Mouse (Mus musculus) E14TG2a.4 (cell line): ENCODE data around the gene Ndufa1.
"Not testable (repeated sequence)": the region's sequence is repeated elsewhere in the genome, so short reads cannot be mapped to it uniquely, and the experiment has no call there.

ENCODE experiments used
- H3K27me3 ChIP-seq: 2 replicates; pipeline ENCODE4 v1.6.1; 2014; ENCODE audit warnings: low read length, control low read depth; ENCODE audit not compliant: insufficient read depth
- H3K36me3 ChIP-seq: 2 replicates; pipeline ENCODE4 v1.6.1; 2014; ENCODE audit warnings: low read length, control low read depth; ENCODE audit not compliant: insufficient read depth
- H3K4me1 ChIP-seq: replicated peaks from 2 replicates; pipeline ENCODE4 v1.6.1; 2014; ENCODE audit warnings: low read depth, low read length, control low read depth
- H3K4me3 ChIP-seq: replicated peaks from 2 replicates; pipeline ENCODE4 v1.5.1; 2014; ENCODE audit warnings: mild to moderate bottlenecking, low read length
- H3K9me3 ChIP-seq: 2 replicates; pipeline ENCODE4 v1.6.1; 2014; ENCODE audit warnings: low read length, control low read depth
- CTCF ChIP-seq: conservative IDR thresholded peaks from 2 replicates; pipeline ENCODE4 v1.5.1; 2014; ENCODE audit warnings: low read length
- NANOG ChIP-seq: IDR thresholded peaks from 2 replicates; pipeline ENCODE4 v1.6.1; 2014; ENCODE audit warnings: borderline replicate concordance, low read length, mixed read lengths
- POU5F1 ChIP-seq: IDR thresholded peaks from 2 replicates; pipeline ENCODE4 v1.6.1; 2014; ENCODE audit warnings: low read length, borderline replicate concordance

Ndufa1 gene

DNA sequence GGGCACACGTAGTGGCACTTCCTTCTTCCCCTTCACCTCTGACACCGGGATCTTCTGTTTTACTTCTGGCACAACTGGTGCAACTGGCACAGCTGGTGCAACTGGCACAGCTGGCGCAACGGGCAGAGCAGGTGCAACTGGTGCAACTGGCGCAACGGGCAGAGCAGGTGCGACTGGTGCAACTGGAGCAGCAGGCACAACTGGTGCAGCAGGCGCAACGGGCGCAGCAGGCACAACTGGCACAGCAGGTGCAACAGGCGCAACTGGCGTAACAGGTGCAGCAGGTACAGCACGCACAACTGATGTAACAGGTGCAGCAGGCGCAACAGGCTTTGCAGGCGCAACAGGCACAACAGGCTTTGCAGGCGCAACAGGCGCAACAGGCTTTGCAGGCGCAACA is 27.8 kb downstream of the Ndufa1 start:
- Histone ChIP-seq H3K36me3 (no peaks in the 10 kb centered on the region), H3K9me3 (no peaks in the 10 kb centered on the region), H3K27me3 (peaks cover 8% of the 10 kb centered on the region; the same call in 1 of the 2 replicates), H3K4me1 (0 out of 2 replicates have a peak, but pooled peaks cover 4% of the 10 kb centered on the region), H3K4me3 (peak overlapping the region; percentile 43)
- TF ChIP-seq NANOG: no peak
- no peak for TF ChIP-seq POU5F1
- TF ChIP-seq CTCF: no peak

DNA sequence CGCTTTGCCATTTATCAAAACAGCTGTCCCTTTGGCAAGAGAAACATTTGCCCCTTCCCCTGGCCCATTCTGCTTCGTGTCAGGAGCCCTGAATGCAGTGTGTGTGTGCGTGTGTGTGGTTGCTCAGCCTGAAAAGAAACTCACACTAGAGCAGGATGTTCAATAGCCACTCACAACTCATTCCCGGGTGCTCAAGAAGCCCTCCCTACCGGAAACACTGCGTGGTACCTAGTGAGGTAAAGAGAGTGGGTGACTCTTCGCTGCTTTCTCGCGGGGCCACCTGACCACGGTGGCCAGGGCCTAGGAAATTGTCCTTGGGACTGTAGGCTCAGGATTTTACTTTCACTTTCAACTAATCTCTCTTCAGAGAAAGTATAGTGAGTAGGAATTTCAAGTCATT is 29.8 kb downstream of the Ndufa1 start:
- H3K4me3 ChIP-seq: no peak overlapping the region
- no peaks in the 10 kb centered on the region for H3K9me3 ChIP-seq
- TF ChIP-seq POU5F1: no peak
- no peak for TF ChIP-seq NANOG
- no peaks in the 10 kb centered on the region; the same call in 1 of the 2 replicates for H3K36me3 ChIP-seq
- H3K27me3 ChIP-seq: peaks cover 8% of the 10 kb centered on the region; the same call in 1 of the 2 replicates
- H3K4me1 ChIP-seq: 0 out of 2 replicates have a peak, but pooled peaks cover 4% of the 10 kb centered on the region

DNA sequence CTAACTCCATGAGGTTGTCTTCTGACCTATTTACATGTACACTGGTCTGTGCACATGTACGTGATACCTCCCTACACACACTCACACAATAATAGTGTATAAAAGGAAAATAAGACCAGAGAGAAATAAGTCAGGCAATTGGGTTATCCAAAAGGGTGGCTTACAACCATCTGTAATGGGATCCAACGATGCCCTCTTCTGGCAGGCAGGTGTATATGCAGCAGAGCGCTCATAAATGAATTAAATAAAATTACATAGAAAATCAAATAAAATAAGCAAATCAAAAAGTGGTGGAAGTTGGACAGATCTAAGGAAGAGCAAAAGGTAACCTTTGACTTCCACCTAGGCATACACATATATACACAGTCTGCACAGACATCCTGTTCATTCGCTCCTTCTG is 33.1 kb downstream of the Ndufa1 start:
- Histone ChIP-seq H3K9me3 (no peaks in the 10 kb centered on the region), H3K4me1 (no peaks in the 10 kb centered on the region), H3K36me3 (peaks cover 8% of the 10 kb centered on the region), H3K4me3 (no peak overlapping the region), H3K27me3 (no peaks in the 10 kb centered on the region)
- TF ChIP-seq POU5F1: no peak
- TF ChIP-seq CTCF: peak; percentile 47

DNA sequence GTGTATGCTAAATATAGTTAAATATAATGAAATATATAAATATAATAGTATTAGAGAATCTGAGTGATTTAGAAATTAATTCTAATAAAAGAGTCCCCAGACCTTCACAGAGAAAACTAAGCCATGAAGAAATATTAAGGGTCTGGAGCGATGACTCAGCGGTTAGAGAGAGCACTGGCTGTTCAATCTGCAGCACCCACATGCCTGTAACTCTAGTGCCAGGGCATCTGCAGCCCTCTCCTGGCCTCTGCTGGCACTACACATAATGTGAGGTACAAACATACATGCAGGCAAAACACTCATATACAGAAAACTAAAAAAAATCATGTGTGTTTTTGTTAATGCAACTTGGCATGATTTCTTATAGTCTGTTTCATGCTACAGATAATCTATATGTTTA is 46.0 kb downstream of the Ndufa1 start:
- H3K4me3 ChIP-seq: no peak overlapping the region
- peaks cover 45% of the 10 kb centered on the region for H3K36me3 ChIP-seq
- no peaks in the 10 kb centered on the region for H3K27me3 ChIP-seq
- no peak for TF ChIP-seq NANOG
- 0 out of 2 replicates have a peak, but pooled peaks have one; percentile 5 for TF ChIP-seq CTCF
- TF ChIP-seq POU5F1: no peak
- no peaks in the 10 kb centered on the region for H3K9me3 ChIP-seq
- no peaks in the 10 kb centered on the region for H3K4me1 ChIP-seq

DNA sequence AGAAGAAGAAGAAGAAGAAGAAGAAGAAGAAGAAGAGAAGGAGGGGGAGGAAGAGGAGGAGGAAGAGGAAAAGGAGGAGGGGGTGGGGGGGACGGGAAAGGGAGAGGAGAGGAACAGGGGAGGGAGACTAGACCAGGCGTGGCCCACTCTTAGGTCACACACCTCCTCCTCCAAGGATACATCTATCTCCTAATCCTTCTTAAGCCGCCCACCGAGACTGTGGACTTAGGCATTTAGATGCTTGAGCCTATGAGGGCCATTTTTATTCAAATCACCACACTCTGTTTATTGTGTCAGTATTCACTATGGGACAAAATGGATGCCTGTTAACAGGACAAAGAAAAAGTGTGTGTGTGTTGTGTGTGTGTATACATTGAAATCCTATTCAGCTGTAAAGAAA is 46.5 kb downstream of the Ndufa1 start:
- not testable (repeated sequence) for H3K4me3 ChIP-seq, H3K4me1 ChIP-seq, H3K27me3 ChIP-seq, H3K9me3 ChIP-seq
- peaks cover 45% of the 10 kb centered on the region for H3K36me3 ChIP-seq

DNA sequence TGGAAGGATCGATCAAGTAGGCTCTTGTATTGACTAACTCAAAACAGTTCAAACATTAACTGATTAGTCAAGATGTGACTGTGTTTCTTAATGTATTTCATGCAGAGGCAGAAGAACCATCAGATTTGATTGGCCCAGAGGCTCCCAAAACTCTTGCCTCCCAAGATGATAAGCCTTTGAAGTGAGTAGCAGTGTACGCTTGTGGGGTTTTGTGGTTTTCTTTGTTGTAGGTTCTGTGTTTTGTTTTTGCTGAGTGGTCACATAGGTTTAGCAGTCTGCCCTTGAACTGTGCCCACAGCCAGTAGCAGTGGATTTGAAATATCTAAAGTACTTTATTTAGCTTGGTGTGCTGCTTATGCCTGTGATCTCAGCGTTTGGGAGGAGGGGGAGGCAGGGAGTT is 49.2 kb downstream of the Ndufa1 start:
- no peaks in the 10 kb centered on the region for H3K27me3 ChIP-seq
- no peaks in the 10 kb centered on the region for H3K9me3 ChIP-seq
- H3K4me1 ChIP-seq: no peaks in the 10 kb centered on the region
- TF ChIP-seq POU5F1: no peak
- peaks cover 54% of the 10 kb centered on the region for H3K36me3 ChIP-seq
- H3K4me3 ChIP-seq: no peak overlapping the region
